Mouse (Mus musculus): ENCODE measurements around the gene Selenon. TPM values are rescaled to one million over a fixed set of nuclear protein-coding genes. Genes with fewer than 3 reads are reported as not detected.
A peak's percentile ranks its signal among the peaks of the same experiment; 100 is the strongest.

The Selenon gene
- polyA plus RNA-seq, 1 experiment from 2014 or later = 17.1 TPM

DNA sequence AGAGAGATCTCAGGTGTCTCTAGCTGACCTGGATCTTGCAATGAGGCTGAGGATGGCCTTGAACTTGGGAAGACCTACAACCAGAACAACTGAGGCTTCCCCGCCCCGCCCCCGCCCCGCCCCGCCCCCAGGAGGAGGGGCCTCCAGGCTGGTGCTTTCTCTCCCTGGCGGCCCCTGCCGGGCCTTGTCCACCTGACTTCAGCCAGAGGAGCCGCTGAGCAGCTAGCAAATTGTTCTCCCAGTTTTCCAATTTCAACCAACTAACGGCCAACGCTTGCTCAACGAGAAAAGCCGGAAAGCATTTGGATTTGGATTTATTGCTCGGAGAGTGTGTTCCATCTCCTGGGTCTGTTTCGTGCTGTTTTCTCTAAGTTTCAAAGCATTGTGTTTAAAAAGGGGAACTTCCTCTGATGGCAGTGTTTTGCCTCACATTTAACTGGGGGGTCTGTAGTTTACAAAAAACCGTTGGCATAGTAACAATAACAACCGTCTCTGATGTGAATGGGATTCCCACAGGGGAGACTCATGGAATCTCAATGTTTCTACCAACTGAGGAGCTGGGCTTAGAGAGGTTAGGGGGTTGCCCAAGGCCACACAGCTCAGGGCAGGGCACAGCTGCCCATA lies 5.8 kb upstream of the Selenon start:
- WGBS = 11% methylated on average over 16 of the region's 16 CpGs
- Histone ChIP-seq H3K9me3 (no peaks in the 10 kb centered on the region), H3K4me3 (no peak overlapping the region), H3K4me1 (replicated peaks) (peaks cover 20% of the 10 kb centered on the region), H3K9ac (no peak overlapping the region), H3K27me3 (no peaks in the 10 kb centered on the region), H3K36me3 (0 out of 2 replicates have a peak, but pooled peaks cover 5% of the 10 kb centered on the region), H3K4me2 (no peak overlapping the region), H3K27ac (replicated peaks) (peak overlapping the region; percentile 29)
- ATAC-seq (ENCODE audit: low read depth) = no peak

DNA sequence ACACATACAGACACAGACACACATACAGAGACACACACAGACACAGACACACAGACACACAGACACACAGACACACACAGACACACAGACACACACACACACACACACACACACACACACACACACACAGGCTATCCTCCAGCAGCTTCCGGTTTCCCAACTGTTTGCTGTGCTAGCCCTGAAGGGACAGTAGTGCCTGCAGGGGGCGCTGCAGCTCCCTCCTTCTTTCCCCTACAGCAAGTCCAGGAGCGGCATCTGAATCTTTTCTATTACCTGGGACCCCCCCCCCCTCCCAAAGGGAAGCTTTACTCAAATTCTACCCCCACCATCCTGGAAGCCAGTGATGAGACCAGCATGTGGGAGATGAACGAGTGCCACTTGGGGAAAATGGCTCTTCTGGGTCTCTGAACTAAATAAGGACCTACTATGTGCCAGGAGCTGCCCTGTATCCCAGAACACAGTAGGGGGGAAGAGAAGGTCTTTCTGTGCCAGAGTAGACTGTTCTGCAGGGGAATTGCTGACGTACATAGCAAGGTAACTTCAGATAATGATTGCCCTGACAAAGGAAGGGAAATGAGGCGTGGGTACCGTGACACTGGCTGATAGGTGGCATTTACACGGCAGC lies 4.1 kb upstream of the Selenon start:
- Histone ChIP-seq H3K4me3 (no peak overlapping the region), H3K9ac (no peak overlapping the region), H3K9me3 (no peaks in the 10 kb centered on the region), H3K36me3 (no peaks in the 10 kb centered on the region), H3K27ac (replicated peaks) (no peak overlapping the region), H3K4me1 (replicated peaks) (peaks cover 28% of the 10 kb centered on the region), H3K4me2 (no peak overlapping the region), H3K27me3 (no peaks in the 10 kb centered on the region)
- no peak for ATAC-seq (ENCODE audit: low read depth)
- 51% methylated on average over 8 of the region's 8 CpGs for WGBS

DNA sequence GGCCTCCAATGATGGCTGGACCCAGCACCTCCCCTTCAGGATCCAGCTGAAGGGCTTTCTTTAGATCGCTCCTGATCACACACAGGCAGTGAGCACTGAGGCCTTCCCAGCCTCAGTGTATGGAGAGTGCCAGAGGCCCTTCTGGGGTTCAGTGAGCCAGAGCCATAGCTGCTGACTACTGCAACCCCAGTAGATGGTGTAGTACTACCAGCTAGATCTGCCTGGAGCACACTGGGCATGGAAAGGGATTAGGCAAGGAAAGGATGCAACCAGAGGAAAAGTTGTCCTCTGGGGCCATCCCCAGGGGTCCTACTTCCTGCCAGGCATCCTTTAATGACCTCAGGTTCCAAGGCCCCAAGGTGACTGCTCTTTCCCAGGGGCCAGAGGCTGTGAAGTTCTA lies 1.7 kb upstream of the Selenon start:
- 85% methylated on average over 1 of the region's 1 CpGs for WGBS

DNA sequence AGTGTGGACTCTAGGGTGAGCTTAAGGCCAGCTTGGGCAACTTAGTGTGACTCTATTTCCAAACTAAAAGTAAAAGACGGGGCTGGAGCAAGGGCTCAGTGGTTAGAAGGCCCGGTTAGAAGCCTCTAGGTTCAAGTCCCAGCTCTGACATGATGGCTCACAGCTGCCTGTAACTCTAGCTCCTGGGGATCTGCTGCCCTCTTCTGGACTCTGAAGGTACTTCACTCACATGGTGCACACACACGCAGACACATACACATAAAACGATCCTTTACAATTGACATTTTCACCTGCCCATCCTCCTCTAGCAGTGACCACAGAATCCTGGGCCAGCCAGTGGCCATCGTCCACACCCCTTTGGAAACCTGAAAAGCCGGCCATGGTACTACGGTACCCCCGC lies 2.1 kb downstream of the Selenon start:
- H3K9ac ChIP-seq = no peak overlapping the region
- no peak for ATAC-seq (ENCODE audit: low read depth)
- no peak overlapping the region for H3K4me3 ChIP-seq
- peaks cover 6% of the 10 kb centered on the region for H3K9me3 ChIP-seq
- H3K4me2 ChIP-seq = no peak overlapping the region
- no peaks in the 10 kb centered on the region for H3K27me3 ChIP-seq
- peaks cover 55% of the 10 kb centered on the region for H3K36me3 ChIP-seq
- H3K27ac ChIP-seq (replicated peaks) = no peak overlapping the region
- H3K4me1 ChIP-seq (replicated peaks) = peaks cover 39% of the 10 kb centered on the region
- 96% methylated on average over 8 of the region's 8 CpGs for WGBS

More for the DNA sequence above, 1.7 kb upstream of the Selenon start:
- Histone ChIP-seq H3K4me2 (no peak overlapping the region), H3K9ac (no peak overlapping the region), H3K36me3 (peaks cover 22% of the 10 kb centered on the region), H3K27ac (replicated peaks) (no peak overlapping the region), H3K9me3 (peaks cover 6% of the 10 kb centered on the region), H3K27me3 (no peaks in the 10 kb centered on the region), H3K4me1 (replicated peaks) (peaks cover 35% of the 10 kb centered on the region), H3K4me3 (no peak overlapping the region)
- ATAC-seq (ENCODE audit: low read depth) = no peak

DNA sequence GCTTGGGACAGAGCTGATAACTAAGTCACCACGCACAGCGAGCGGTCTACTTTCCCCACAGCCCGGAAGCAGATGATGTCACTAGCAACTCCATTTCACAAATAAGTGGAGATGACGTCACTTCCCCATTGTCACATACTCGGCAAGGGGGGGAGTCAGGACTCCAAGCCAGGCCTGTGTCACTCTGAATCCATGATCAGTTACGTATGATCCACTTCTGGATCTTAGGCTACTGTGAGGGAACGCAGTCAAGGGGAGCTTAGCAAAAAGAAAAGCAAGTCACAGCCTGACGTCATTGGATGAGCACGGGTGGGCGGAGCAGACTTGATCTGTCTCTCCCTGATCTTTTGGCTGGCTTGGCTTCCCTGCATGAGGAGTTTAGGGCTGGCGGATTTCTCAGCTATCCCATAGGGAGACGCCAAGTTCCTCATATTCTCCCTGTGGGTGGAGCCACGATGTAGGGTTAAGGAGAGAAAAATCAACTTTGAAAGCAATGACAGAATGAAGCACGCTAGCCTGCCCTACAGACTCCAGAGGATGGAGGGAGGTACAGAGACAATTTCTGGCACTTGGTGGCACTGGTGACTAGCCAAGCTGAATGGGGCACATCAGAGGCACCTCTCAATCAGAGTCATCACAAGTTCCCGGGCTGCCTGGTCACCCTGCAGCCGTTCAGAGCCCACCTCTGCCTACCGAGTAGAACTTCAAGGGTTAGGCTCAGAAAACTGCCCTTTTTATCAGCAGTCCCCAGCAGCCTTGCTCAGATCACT lies 3.6 kb downstream of the Selenon start:
- Histone ChIP-seq H3K4me3 (no peak overlapping the region), H3K9me3 (peaks cover 6% of the 10 kb centered on the region), H3K27me3 (no peaks in the 10 kb centered on the region), H3K36me3 (peaks cover 66% of the 10 kb centered on the region), H3K4me1 (replicated peaks) (peaks cover 39% of the 10 kb centered on the region), H3K4me2 (no peak overlapping the region), H3K9ac (no peak overlapping the region), H3K27ac (replicated peaks) (no peak overlapping the region)
- 76% methylated on average over 18 of the region's 18 CpGs for WGBS
- ATAC-seq (ENCODE audit: low read depth) = no peak

DNA sequence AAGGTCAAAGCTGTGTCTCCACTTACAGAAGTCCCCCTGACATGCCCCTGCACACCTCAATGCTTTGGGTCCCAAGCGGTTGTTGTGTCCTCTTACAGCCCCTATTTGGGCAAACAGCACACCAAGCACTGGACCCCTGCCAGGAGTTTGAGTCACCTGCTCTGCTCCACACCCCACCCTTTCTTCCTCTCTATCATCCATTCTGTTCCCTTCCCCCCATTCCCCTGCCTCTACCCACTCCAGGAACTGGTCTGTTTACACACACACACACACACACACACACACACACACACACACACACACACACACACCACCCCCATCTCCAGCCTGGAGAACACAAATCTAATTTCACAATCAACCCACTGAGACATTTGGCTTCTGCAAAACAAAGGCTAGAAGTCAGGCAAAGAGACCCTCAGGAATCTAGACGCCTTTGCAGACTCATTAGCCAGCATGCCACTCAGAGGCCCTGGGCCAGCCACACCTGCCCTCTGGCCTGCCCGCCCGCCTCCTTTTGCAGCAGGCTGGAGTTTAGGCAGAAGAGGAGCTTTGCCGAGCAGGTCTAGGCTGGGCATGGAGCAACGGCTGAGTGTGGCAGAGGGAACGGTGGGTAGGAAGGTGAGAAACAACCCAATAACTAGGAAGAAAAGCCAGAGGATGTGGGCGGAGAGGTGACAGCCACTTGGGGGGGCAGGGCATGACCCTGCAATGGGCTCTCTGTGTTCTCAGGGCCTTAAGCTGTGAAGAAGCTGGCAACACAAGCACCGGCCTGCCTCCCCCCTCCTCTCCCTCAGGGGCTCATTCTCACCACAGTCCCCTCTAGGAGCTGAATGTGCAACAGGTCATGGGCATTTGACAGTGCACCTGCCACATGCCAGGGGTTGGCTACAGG lies 4.9 kb downstream of the Selenon start:
- peaks cover 35% of the 10 kb centered on the region for H3K4me1 ChIP-seq (replicated peaks)
- H3K4me3 ChIP-seq = no peak overlapping the region
- H3K4me2 ChIP-seq = no peak overlapping the region
- H3K9ac ChIP-seq = peak overlapping the region; percentile 38; the same call in 1 of the 2 replicates
- peaks cover 77% of the 10 kb centered on the region for H3K36me3 ChIP-seq
- no peaks in the 10 kb centered on the region for H3K27me3 ChIP-seq
- WGBS = 63% methylated on average over 9 of the region's 9 CpGs
- peaks cover 6% of the 10 kb centered on the region for H3K9me3 ChIP-seq
- H3K27ac ChIP-seq (replicated peaks) = no peak overlapping the region
- ATAC-seq (ENCODE audit: low read depth) = no peak

DNA sequence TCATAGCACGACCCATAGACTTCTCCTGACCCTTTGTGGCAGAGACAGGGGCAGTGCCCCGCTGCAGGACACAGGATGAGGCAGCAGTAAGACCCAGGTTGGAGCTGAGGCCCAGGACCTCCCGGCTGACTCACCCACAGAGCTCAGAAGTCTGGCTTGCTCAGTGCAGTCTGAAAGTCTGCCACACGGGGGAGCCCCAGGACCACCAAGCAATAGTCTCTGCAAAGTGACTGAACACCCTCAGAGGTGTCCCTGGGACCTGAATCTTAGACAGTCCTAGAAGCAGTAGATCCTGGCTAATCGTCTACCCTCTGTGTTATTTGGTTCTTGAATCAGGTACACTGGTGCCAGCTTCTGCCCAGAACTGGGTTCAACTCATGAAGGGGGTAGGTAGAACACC lies 8.7 kb downstream of the Selenon start:
- 7% methylated on average over 5 of the region's 5 CpGs for WGBS
- no peak overlapping the region for H3K4me3 ChIP-seq
- ATAC-seq (ENCODE audit: low read depth) = peak; percentile 36; the same call in 1 of the 2 replicates
- H3K9me3 ChIP-seq = no peaks in the 10 kb centered on the region
- no peak overlapping the region for H3K27ac ChIP-seq (replicated peaks)
- no peak overlapping the region for H3K4me2 ChIP-seq
- peaks cover 89% of the 10 kb centered on the region for H3K36me3 ChIP-seq
- 0 out of 2 replicates have a peak overlapping the region, but pooled peaks have one; percentile 27 for H3K9ac ChIP-seq
- no peaks in the 10 kb centered on the region for H3K27me3 ChIP-seq
- peaks cover 17% of the 10 kb centered on the region for H3K4me1 ChIP-seq (replicated peaks)

DNA sequence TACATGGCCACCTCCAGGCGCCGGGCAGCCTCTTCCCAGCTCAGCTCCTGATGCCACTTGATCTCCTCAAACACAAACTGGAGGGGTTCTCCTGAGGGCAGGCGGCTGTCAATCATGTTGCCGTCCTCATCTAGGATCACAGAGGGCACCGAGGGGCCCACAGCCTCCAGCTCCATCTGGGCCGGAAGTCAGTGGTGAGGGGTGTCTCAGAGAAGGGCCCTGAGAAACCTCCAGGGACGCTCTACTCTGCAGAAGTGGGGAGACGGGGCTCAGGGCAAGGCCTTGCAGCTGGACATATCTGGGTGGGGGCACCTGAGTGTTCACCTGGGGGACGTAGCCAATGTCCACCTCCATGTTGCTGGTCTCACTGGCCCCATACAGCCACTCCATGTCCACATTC lies 9.2 kb downstream of the Selenon start:
- H3K9ac ChIP-seq = 0 out of 2 replicates have a peak overlapping the region, but pooled peaks have one; percentile 27
- ATAC-seq (ENCODE audit: low read depth) = no peak
- no peaks in the 10 kb centered on the region for H3K9me3 ChIP-seq
- peaks cover 11% of the 10 kb centered on the region for H3K4me1 ChIP-seq (replicated peaks)
- H3K27ac ChIP-seq (replicated peaks) = no peak overlapping the region
- no peak overlapping the region for H3K4me2 ChIP-seq
- WGBS = 95% methylated on average over 9 of the region's 9 CpGs
- H3K36me3 ChIP-seq = peaks cover 87% of the 10 kb centered on the region
- H3K4me3 ChIP-seq = no peak overlapping the region
- H3K27me3 ChIP-seq = no peaks in the 10 kb centered on the region

DNA sequence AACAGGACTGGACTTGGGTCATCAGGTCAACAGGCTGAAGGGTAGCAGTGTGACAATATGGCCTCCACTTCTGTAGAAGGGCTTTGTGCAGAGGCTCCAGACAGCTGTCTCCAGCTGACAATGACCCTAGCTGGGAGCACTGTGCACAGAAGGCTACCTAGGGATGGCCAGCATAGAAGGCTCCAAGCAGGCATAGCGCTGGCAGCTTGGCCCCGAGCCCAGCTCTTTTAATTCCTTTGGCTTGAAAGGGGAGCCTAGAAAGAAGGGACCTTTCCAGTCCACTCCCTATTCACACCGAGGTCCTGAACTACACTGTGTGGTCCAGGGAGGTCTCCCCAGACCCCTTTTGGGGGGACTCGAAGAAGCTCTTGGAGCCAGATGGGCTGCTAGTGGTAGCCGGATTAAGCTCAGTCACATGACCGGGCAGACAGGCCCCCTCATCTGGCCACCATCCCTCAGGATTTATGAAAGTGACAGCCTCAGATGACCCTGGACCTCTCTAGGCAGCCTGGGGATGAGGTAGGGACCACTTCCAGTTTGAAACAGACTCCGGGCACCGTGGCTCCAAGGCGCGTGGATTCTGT lies 12.9 kb downstream of the Selenon start:
- Histone ChIP-seq H3K4me3 (no peak overlapping the region), H3K27ac (replicated peaks) (no peak overlapping the region)
- 88% methylated on average over 10 of the region's 10 CpGs for WGBS

DNA sequence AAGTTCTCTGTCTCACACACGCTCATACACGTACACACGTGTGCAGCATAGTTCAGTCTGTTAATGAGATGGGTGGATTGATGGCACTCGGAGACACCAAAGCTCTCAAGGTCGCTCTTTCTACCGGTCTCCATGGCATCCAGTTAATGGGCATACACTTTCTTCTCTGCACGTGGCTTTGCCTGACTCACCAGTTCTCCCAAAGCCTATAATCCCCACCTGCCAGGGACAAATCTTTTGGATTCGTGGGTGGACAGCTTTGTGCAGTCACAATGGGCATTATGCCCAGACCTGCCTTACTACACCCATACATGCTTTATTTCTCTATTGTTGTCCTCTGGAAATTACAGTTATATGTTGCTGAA lies 16.2 kb downstream of the Selenon start:
- Histone ChIP-seq H3K9ac (peak overlapping the region; percentile 91), H3K4me3 (peak overlapping the region; percentile 98), H3K4me1 (replicated peaks) (peaks cover 32% of the 10 kb centered on the region), H3K27ac (replicated peaks) (peak overlapping the region; percentile 86), H3K9me3 (no peaks in the 10 kb centered on the region), H3K27me3 (no peaks in the 10 kb centered on the region), H3K36me3 (peaks cover 44% of the 10 kb centered on the region), H3K4me2 (peak overlapping the region; percentile 96)
- 5% methylated on average over 8 of the region's 8 CpGs for WGBS
- ATAC-seq (ENCODE audit: low read depth) = peak; percentile 15; the same call in 1 of the 2 replicates

More for the DNA sequence above, 12.9 kb downstream of the Selenon start:
- no peaks in the 10 kb centered on the region for H3K9me3 ChIP-seq
- no peak overlapping the region for H3K4me2 ChIP-seq
- no peak overlapping the region for H3K9ac ChIP-seq
- H3K4me1 ChIP-seq (replicated peaks) = peaks cover 11% of the 10 kb centered on the region
- H3K27me3 ChIP-seq = no peaks in the 10 kb centered on the region
- H3K36me3 ChIP-seq = peaks cover 54% of the 10 kb centered on the region
- ATAC-seq (ENCODE audit: low read depth) = no peak
